In genomic region chr9:44711602-44712001, GRCm38 (mm10) we compare ENCODE assay signal across 34 mouse cellular contexts. TPM values are rescaled to one million over a fixed set of nuclear protein-coding genes. Genes with fewer than 3 reads are reported as not detected.
DNase-seq lines count a peak whose midpoint lies in the region; ATAC-seq and TF ChIP-seq lines count a peak whose summit lies in the region.
"Had no signal": no experiment of that assay in that cellular context is flagged by ENCODE, and none has a peak within 500 bp of the region (broad histone marks: within the 10 kb centered on the region; RNA-seq: fewer than 3 reads in every experiment).

No protein-coding gene starts in this region.

- no peak for TF ChIP-seq EP300 in lung, postnatal 0 days (IDR thresholded peaks at IDR 0.05)

- no peak for DNase-seq in embryonic facial prominence, embryonic 14.5 days (ENCODE audit: low spot score)
- no peak for DNase-seq in embryonic facial prominence, embryonic 10.5 days (ENCODE audit: low spot score)
- DNase-seq in R1 (ENCODE audit: low read depth, low spot score) = peak; percentile 45
- peak; percentile 32 for DNase-seq in lung, postnatal 0 days (ENCODE audit: low spot score)
- DNase-seq in kidney, postnatal 14 days = no peak
- no peak for DNase-seq in gastrocnemius, adult 8-10 months (ENCODE audit: low spot score in 2 of 2)
- DNase-seq: cerebellum, adult 8-10 months; heart, adult 2 months; heart, postnatal 10 days; kidney, adult 8-10 months; kidney, postnatal 10 days; liver; right cerebral cortex, postnatal 25 days; spleen, adult 18-20 months; thymus, adult 2 months; thymus, postnatal 36 days had no signal

- H3K36me3 ChIP-seq in embryonic facial prominence, embryonic 14.5 days (ENCODE audit: control insufficient read depth, insufficient read depth, low read length) = peaks cover 64% of the 10 kb centered on the region
- peaks cover 97% of the 10 kb centered on the region for H3K36me3 ChIP-seq in embryonic facial prominence, embryonic 10.5 days (replicated peaks)
- H3K36me3 ChIP-seq in lung, postnatal 0 days (ENCODE audit: insufficient read depth, low read length) = 0 out of 2 replicates have a peak, but pooled peaks cover 9% of the 10 kb centered on the region
- H3K36me3 ChIP-seq in small intestine, adult 2 months (ENCODE audit: control insufficient read depth, insufficient read depth, low read length) = peaks cover 5% of the 10 kb centered on the region

- no peak overlapping the region for H3K27ac ChIP-seq in embryonic facial prominence, embryonic 14.5 days (replicated peaks; ENCODE audit: low read depth, low read length)
- no peak overlapping the region; the same call in 1 of the 2 replicates for H3K27ac ChIP-seq in embryonic facial prominence, embryonic 10.5 days (replicated peaks)
- no peak overlapping the region for H3K27ac ChIP-seq in lung, postnatal 0 days (ENCODE audit: low read length)
- no peak overlapping the region for H3K27ac ChIP-seq in small intestine, adult 2 months (ENCODE audit: insufficient read depth, low read depth, low read length)
- H3K27ac ChIP-seq: heart, adult 2 months; heart, embryonic 13.5 days; liver, embryonic 14.5 days; lung, embryonic 15.5 days; midbrain, embryonic 10.5 days; midbrain, embryonic 15.5 days; neural tube, embryonic 15.5 days had no signal

- no peak for ATAC-seq in embryonic facial prominence, embryonic 14.5 days (ENCODE audit: low read depth)
- ATAC-seq in lung, postnatal 0 days = peak; percentile 16; the same call in 1 of the 2 replicates
- ATAC-seq: CD4-positive, CD25-positive, alpha-beta regulatory T cell, adult 4 months; forebrain, embryonic 14.5 days; hindbrain, embryonic 16.5 days; midbrain, embryonic 15.5 days had no signal

- peaks cover 14% of the 10 kb centered on the region for H3K4me1 ChIP-seq in embryonic facial prominence, embryonic 14.5 days (ENCODE audit: control insufficient read depth, insufficient read depth, low read length)
- H3K4me1 ChIP-seq in embryonic facial prominence, embryonic 10.5 days = peaks cover 22% of the 10 kb centered on the region
- no peaks in the 10 kb centered on the region for H3K4me1 ChIP-seq in lung, postnatal 0 days (ENCODE audit: insufficient read depth, low read depth, low read length)
- peaks cover 44% of the 10 kb centered on the region for H3K4me1 ChIP-seq in small intestine, adult 2 months (ENCODE audit: control insufficient read depth, insufficient read depth, insufficient read length, low read length)

- TF ChIP-seq CTCF in lung, postnatal 0 days (IDR thresholded peaks at IDR 0.05) = no peak
- no peak for TF ChIP-seq CTCF in small intestine, adult 2 months (IDR thresholded peaks at IDR 0.05; ENCODE audit: extremely low read depth, insufficient read length, insufficient replicate concordance, low read depth, low read length)

- WGBS in embryonic facial prominence, embryonic 14.5 days = 62% methylated on average over 17 of the region's 17 CpGs
- WGBS in embryonic facial prominence, embryonic 10.5 days = 71% methylated on average over 17 of the region's 17 CpGs
- WGBS in lung, postnatal 0 days = 64% methylated on average over 17 of the region's 17 CpGs
- 55% methylated on average over 17 of the region's 17 CpGs for WGBS in small intestine, adult 2 months

- no peaks in the 10 kb centered on the region for H3K27me3 ChIP-seq in embryonic facial prominence, embryonic 14.5 days (replicated peaks; ENCODE audit: control insufficient read depth, insufficient read depth, low read length)
- H3K27me3 ChIP-seq in embryonic facial prominence, embryonic 10.5 days (replicated peaks; ENCODE audit: low read depth, poor library complexity, severe bottlenecking) = peaks cover 14% of the 10 kb centered on the region; the same call in 1 of the 2 replicates
- no peaks in the 10 kb centered on the region for H3K27me3 ChIP-seq in lung, postnatal 0 days (replicated peaks; ENCODE audit: insufficient read depth, low read length)
- H3K27me3 ChIP-seq in small intestine, adult 2 months (ENCODE audit: control insufficient read depth, insufficient read depth, low read length) = no peaks in the 10 kb centered on the region
- H3K27me3 ChIP-seq: lung, embryonic 15.5 days; midbrain, embryonic 15.5 days; neural tube, embryonic 15.5 days had no signal

- no peak overlapping the region for H3K4me2 ChIP-seq in embryonic facial prominence, embryonic 14.5 days (ENCODE audit: low read depth, low read length)
- no peak overlapping the region for H3K4me2 ChIP-seq in lung, postnatal 0 days (replicated peaks; ENCODE audit: low read depth, low read length)
- H3K4me2 ChIP-seq: heart, embryonic 13.5 days; lung, embryonic 15.5 days; midbrain, embryonic 15.5 days; neural tube, embryonic 15.5 days had no signal

- no peaks in the 10 kb centered on the region for H3K9me3 ChIP-seq in embryonic facial prominence, embryonic 14.5 days (ENCODE audit: control insufficient read depth, low read length)
- no peaks in the 10 kb centered on the region for H3K9me3 ChIP-seq in embryonic facial prominence, embryonic 10.5 days
- H3K9me3 ChIP-seq in lung, postnatal 0 days (ENCODE audit: low read length) = no peaks in the 10 kb centered on the region
- H3K9me3 ChIP-seq: heart, embryonic 13.5 days; lung, embryonic 15.5 days; midbrain, embryonic 10.5 days; midbrain, embryonic 15.5 days; neural tube, embryonic 15.5 days had no signal

- no peak for TF ChIP-seq POLR2A in small intestine, adult 2 months (IDR thresholded peaks at IDR 0.05; ENCODE audit: low read depth, low read length)

- H3K4me3 ChIP-seq in embryonic facial prominence, embryonic 14.5 days (ENCODE audit: low read depth, low read length) = no peak overlapping the region
- H3K4me3 ChIP-seq in embryonic facial prominence, embryonic 10.5 days = no peak overlapping the region
- no peak overlapping the region for H3K4me3 ChIP-seq in lung, postnatal 0 days (ENCODE audit: low read depth, low read length)
- H3K4me3 ChIP-seq in small intestine, adult 2 months (ENCODE audit: low read depth, low read length) = peak overlapping the region; percentile 24
- H3K4me3 ChIP-seq: heart, adult 2 months; heart, embryonic 13.5 days; lung, embryonic 15.5 days; midbrain, embryonic 10.5 days; midbrain, embryonic 15.5 days; neural tube, embryonic 15.5 days had no signal

- 0 out of 2 replicates have a peak overlapping the region, but pooled peaks have one; percentile 5 for H3K9ac ChIP-seq in embryonic facial prominence, embryonic 14.5 days (ENCODE audit: low read depth, low read length)
- no peak overlapping the region for H3K9ac ChIP-seq in lung, postnatal 0 days (replicated peaks; ENCODE audit: low read depth)
- H3K9ac ChIP-seq: heart, embryonic 13.5 days; liver, embryonic 14.5 days; lung, embryonic 15.5 days; midbrain, embryonic 15.5 days; neural tube, embryonic 15.5 days had no signal

RNA-seq across cellular contexts. Expression of gene Phldb1, which starts 23.4 kb away (rescaled TPM):
- polyA plus RNA-seq in embryonic facial prominence, embryonic 14.5 days (2014; fragmentation: Nextera tagmentation; extraction: Ambion mirVana) = 40.3 and 40.9 TPM in 2 replicates
- polyA plus RNA-seq in embryonic facial prominence, embryonic 10.5 days (2016; fragmentation: Nextera tagmentation; extraction: Ambion mirVana) = 48.4 and 51.1 TPM in 2 replicates
- polyA plus RNA-seq in lung, postnatal 0 days (2015; fragmentation: Nextera tagmentation; extraction: Ambion mirVana) = 21.3 and 21.8 TPM in 2 replicates
- polyA plus RNA-seq in small intestine, adult 2 months (2012; rRNA removed) = 29.8 and 34.1 TPM in 2 replicates
- 10 to 100 TPM; 20.0 to 33.0 (median 32.5) TPM for total RNA-seq in gastrocnemius, adult 8-10 months (2022)

RNA-seq across cellular contexts. Expression of gene Treh, which starts 38.6 kb away (rescaled TPM):
- not detected in 2 replicates for polyA plus RNA-seq in embryonic facial prominence, embryonic 14.5 days (2014; fragmentation: Nextera tagmentation; extraction: Ambion mirVana)
- not detected in 2 replicates for polyA plus RNA-seq in embryonic facial prominence, embryonic 10.5 days (2016; fragmentation: Nextera tagmentation; extraction: Ambion mirVana)
- not detected in 2 replicates for polyA plus RNA-seq in lung, postnatal 0 days (2015; fragmentation: Nextera tagmentation; extraction: Ambion mirVana)
- 131 and 183 TPM in 2 replicates for polyA plus RNA-seq in small intestine, adult 2 months (2012; rRNA removed)
- total RNA-seq in gastrocnemius, adult 8-10 months (2022) = not detected
- total RNA-seq: gastrocnemius, postnatal 4 days; heart, adult 2 months; heart, postnatal 10 days; layer of hippocampus, adult 18-20 months; layer of hippocampus, postnatal 25 days; megakaryocyte progenitor cell, adult 5-6 weeks had no signal
- polyA plus RNA-seq: CD4-positive, CD25-positive, alpha-beta regulatory T cell, adult 4 months; embryonic facial prominence, embryonic 11.5 days; forebrain, embryonic 14.5 days; heart, adult 2 months; heart, embryonic 13.5 days; hindbrain, embryonic 11.5 days; hindbrain, embryonic 16.5 days; intestine, embryonic 14.5 days; limb, embryonic 11.5 days; liver, embryonic 14.5 days; lung, embryonic 15.5 days; midbrain, embryonic 10.5 days; midbrain, embryonic 15.5 days; neural tube, embryonic 15.5 days had no signal

RNA-seq across cellular contexts. Expression of gene Arcn1, which starts 56.0 kb away (rescaled TPM):
- 220 and 226 TPM in 2 replicates for polyA plus RNA-seq in embryonic facial prominence, embryonic 14.5 days (2014; fragmentation: Nextera tagmentation; extraction: Ambion mirVana)
- 169 and 171 TPM in 2 replicates for polyA plus RNA-seq in embryonic facial prominence, embryonic 10.5 days (2016; fragmentation: Nextera tagmentation; extraction: Ambion mirVana)
- polyA plus RNA-seq in lung, postnatal 0 days (2015; fragmentation: Nextera tagmentation; extraction: Ambion mirVana) = 92.3 and 104 TPM in 2 replicates
- polyA plus RNA-seq in small intestine, adult 2 months (2012; rRNA removed) = 19.3 and 47.9 TPM in 2 replicates
- total RNA-seq in gastrocnemius, adult 8-10 months (2022) = 10 to 100 TPM; 73.3 to 85.5 (median 80.4) TPM

RNA-seq across cellular contexts. Expression of gene Ift46, which starts 56.1 kb away (rescaled TPM):
- polyA plus RNA-seq in embryonic facial prominence, embryonic 14.5 days (2014; fragmentation: Nextera tagmentation; extraction: Ambion mirVana) = 101 and 121 TPM in 2 replicates
- 133 and 139 TPM in 2 replicates for polyA plus RNA-seq in embryonic facial prominence, embryonic 10.5 days (2016; fragmentation: Nextera tagmentation; extraction: Ambion mirVana)
- 81.4 and 91.7 TPM in 2 replicates for polyA plus RNA-seq in lung, postnatal 0 days (2015; fragmentation: Nextera tagmentation; extraction: Ambion mirVana)
- 13.4 and 26.2 TPM in 2 replicates for polyA plus RNA-seq in small intestine, adult 2 months (2012; rRNA removed)
- 10 to 100 TPM; 18.0 to 33.4 (median 22.4) TPM for total RNA-seq in gastrocnemius, adult 8-10 months (2022)

Comparison
In these comparisons a context has a peak if more than half of its experiments do, and no peak if none do; other contexts are left out.
1. DNase-seq: peak in R1 (single experiment) and lung, postnatal 0 days (single experiment); none in embryonic facial prominence, embryonic 14.5 days (single experiment), embryonic facial prominence, embryonic 10.5 days (single experiment), kidney, postnatal 14 days (single experiment) and gastrocnemius, adult 8-10 months (0 of 2).
2. RNA of gene Treh, which starts 38.6 kb away (polyA plus RNA-seq): 131 to 183 TPM in small intestine, adult 2 months; not detected in embryonic facial prominence, embryonic 10.5 days, not detected in embryonic facial prominence, embryonic 14.5 days and not detected in lung, postnatal 0 days; every median in the first group is over 100 times any median in the second.